Mouse (Mus musculus): ENCODE data around the gene Slc35a3. TPM values are rescaled to one million over a fixed set of nuclear protein-coding genes. Genes with fewer than 3 reads are reported as not detected.

Gene Slc35a3
- polyA plus RNA-seq, 1 experiment from 2014 or later: 15.9 TPM

GRCm38 (mm10) chr3:116705637-116706204 is 6.9 kb downstream of the Slc35a3 start:
- no peaks in the 10 kb centered on the region for H3K36me3 ChIP-seq (ENCODE audit: control insufficient read depth, insufficient read depth, low read length)
- no peaks in the 10 kb centered on the region for H3K27me3 ChIP-seq (ENCODE audit: control insufficient read depth, insufficient read depth, low read length)
- no peak overlapping the region for H3K4me2 ChIP-seq (replicated peaks; ENCODE audit: low read depth, low read length)
- H3K4me3 ChIP-seq (ENCODE audit: low read length): no peak overlapping the region
- H3K9me3 ChIP-seq (ENCODE audit: control insufficient read depth, low read length): no peaks in the 10 kb centered on the region
- no peak overlapping the region for H3K27ac ChIP-seq (ENCODE audit: low read depth, low read length)
- no peak overlapping the region for H3K9ac ChIP-seq (ENCODE audit: low read depth, low read length)
- no peak for ATAC-seq (ENCODE audit: low FRiP score, low TSS enrichment)
- 93% methylated on average over 1 of the region's 1 CpGs for WGBS
- 0 out of 2 replicates have a peak, but pooled peaks cover 2% of the 10 kb centered on the region for H3K4me1 ChIP-seq (ENCODE audit: control insufficient read depth, insufficient read depth, low read length)

DNA sequence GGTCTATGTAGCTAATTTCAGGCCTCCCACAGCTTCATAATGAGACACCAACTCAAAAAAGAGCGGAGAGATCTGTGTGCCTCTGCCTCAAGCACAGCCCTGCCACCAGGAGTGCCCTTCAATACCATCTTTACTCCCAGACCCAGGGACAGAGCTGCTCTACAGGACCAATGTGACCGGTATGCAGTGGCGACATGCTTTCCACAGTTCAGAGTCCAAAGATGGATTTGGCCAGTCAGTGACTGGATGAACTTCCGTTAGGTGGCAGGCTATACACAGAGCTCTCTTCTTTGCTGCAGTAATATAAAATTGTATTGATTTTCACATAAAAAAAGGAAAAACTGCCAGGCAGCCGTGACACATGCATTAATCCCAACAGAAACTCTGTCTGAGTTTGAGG is 8.8 kb downstream of the Slc35a3 start:
- H3K27me3 ChIP-seq (ENCODE audit: control insufficient read depth, insufficient read depth, low read length): no peaks in the 10 kb centered on the region
- no peaks in the 10 kb centered on the region for H3K9me3 ChIP-seq (ENCODE audit: control insufficient read depth, low read length)
- H3K4me2 ChIP-seq (replicated peaks; ENCODE audit: low read depth, low read length): no peak overlapping the region
- H3K4me1 ChIP-seq (ENCODE audit: control insufficient read depth, insufficient read depth, low read length): 0 out of 2 replicates have a peak, but pooled peaks cover 2% of the 10 kb centered on the region
- H3K9ac ChIP-seq (ENCODE audit: low read depth, low read length): no peak overlapping the region
- H3K27ac ChIP-seq (ENCODE audit: low read depth, low read length): no peak overlapping the region
- no peak overlapping the region for H3K4me3 ChIP-seq (ENCODE audit: low read length)
- H3K36me3 ChIP-seq (ENCODE audit: control insufficient read depth, insufficient read depth, low read length): no peaks in the 10 kb centered on the region
- no peak for ATAC-seq (ENCODE audit: low FRiP score, low TSS enrichment)
- 92% methylated on average over 5 of the region's 5 CpGs for WGBS

- no peak for ATAC-seq (ENCODE audit: low FRiP score, low TSS enrichment)
- Histone ChIP-seq H3K4me3 (ENCODE audit: low read length) (no peak overlapping the region), H3K4me2 (replicated peaks; ENCODE audit: low read depth, low read length) (no peak overlapping the region), H3K27ac (ENCODE audit: low read depth, low read length) (no peak overlapping the region), H3K4me1 (ENCODE audit: control insufficient read depth, insufficient read depth, low read length) (0 out of 2 replicates have a peak, but pooled peaks cover 2% of the 10 kb centered on the region), H3K9ac (ENCODE audit: low read depth, low read length) (no peak overlapping the region), H3K36me3 (ENCODE audit: control insufficient read depth, insufficient read depth, low read length) (no peaks in the 10 kb centered on the region), H3K9me3 (ENCODE audit: control insufficient read depth, low read length) (no peaks in the 10 kb centered on the region), H3K27me3 (ENCODE audit: control insufficient read depth, insufficient read depth, low read length) (no peaks in the 10 kb centered on the region)
- 93% methylated on average over 1 of the region's 1 CpGs for WGBS
Measured at GRCm38 (mm10) chr3:116702647-116703272, 9.9 kb downstream of the Slc35a3 start.

DNA sequence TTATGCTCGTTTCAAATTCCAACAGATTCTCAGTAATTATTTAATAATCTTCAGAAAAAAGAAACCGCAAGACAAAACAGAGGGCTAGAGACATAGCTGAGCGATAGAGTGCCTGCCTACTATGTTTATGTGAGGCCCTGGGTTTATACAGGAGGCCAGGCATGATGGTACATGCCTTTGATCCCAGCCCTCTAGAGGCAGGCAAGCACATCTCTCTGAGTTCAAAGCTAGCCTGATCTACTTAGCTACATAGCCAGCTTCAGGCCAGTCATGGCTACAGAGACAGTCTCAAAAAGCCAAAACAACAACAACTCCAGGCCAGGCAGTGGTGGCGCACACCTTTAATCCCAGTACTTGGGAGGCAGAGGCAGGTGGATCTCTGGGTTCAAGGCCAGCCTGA is 11.0 kb downstream of the Slc35a3 start:
- H3K4me3 ChIP-seq (ENCODE audit: low read length): no peak overlapping the region
- H3K27ac ChIP-seq (ENCODE audit: low read depth, low read length): no peak overlapping the region
- no peaks in the 10 kb centered on the region for H3K9me3 ChIP-seq (ENCODE audit: control insufficient read depth, low read length)
- no peaks in the 10 kb centered on the region for H3K27me3 ChIP-seq (ENCODE audit: control insufficient read depth, insufficient read depth, low read length)
- no peak for ATAC-seq (ENCODE audit: low FRiP score, low TSS enrichment)
- 0 out of 2 replicates have a peak, but pooled peaks cover 2% of the 10 kb centered on the region for H3K4me1 ChIP-seq (ENCODE audit: control insufficient read depth, insufficient read depth, low read length)
- 97% methylated on average over 4 of the region's 4 CpGs for WGBS
- H3K4me2 ChIP-seq (replicated peaks; ENCODE audit: low read depth, low read length): no peak overlapping the region
- H3K9ac ChIP-seq (ENCODE audit: low read depth, low read length): no peak overlapping the region
- no peaks in the 10 kb centered on the region for H3K36me3 ChIP-seq (ENCODE audit: control insufficient read depth, insufficient read depth, low read length)

DNA sequence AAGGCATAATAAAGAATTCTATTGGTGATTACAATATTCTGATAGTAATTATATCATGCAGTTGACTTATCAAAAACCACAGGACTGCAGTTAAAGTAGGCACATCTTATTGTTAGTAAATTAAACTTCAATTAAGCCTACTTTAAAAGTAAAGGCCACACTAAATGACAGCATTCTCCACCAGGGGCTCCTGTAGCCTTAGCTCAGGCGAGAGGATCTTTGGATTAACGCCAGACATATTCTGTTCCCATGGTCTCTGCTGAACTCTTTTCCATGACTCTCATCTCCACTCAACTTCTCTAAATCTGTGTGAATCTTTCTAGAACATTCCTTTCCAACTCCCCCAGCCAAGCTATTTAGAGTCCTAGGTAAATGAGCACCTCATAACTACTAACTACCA is 13.8 kb downstream of the Slc35a3 start:
- no peaks in the 10 kb centered on the region for H3K9me3 ChIP-seq (ENCODE audit: control insufficient read depth, low read length)
- ATAC-seq (ENCODE audit: low FRiP score, low TSS enrichment): no peak
- 85% methylated on average over 2 of the region's 2 CpGs for WGBS
- H3K27ac ChIP-seq (ENCODE audit: low read depth, low read length): no peak overlapping the region
- no peaks in the 10 kb centered on the region for H3K36me3 ChIP-seq (ENCODE audit: control insufficient read depth, insufficient read depth, low read length)
- H3K4me3 ChIP-seq (ENCODE audit: low read length): no peak overlapping the region
- no peak overlapping the region for H3K4me2 ChIP-seq (replicated peaks; ENCODE audit: low read depth, low read length)
- H3K9ac ChIP-seq (ENCODE audit: low read depth, low read length): no peak overlapping the region
- H3K4me1 ChIP-seq (ENCODE audit: control insufficient read depth, insufficient read depth, low read length): 0 out of 2 replicates have a peak, but pooled peaks cover 2% of the 10 kb centered on the region
- no peaks in the 10 kb centered on the region for H3K27me3 ChIP-seq (ENCODE audit: control insufficient read depth, insufficient read depth, low read length)

- no peak overlapping the region for H3K27ac ChIP-seq (ENCODE audit: low read depth, low read length)
- H3K9me3 ChIP-seq (ENCODE audit: control insufficient read depth, low read length): no peaks in the 10 kb centered on the region
- no peak overlapping the region for H3K4me3 ChIP-seq (ENCODE audit: low read length)
- 83% methylated on average over 2 of the region's 2 CpGs for WGBS
- no peak overlapping the region for H3K9ac ChIP-seq (ENCODE audit: low read depth, low read length)
- no peak overlapping the region for H3K4me2 ChIP-seq (replicated peaks; ENCODE audit: low read depth, low read length)
- H3K36me3 ChIP-seq (ENCODE audit: control insufficient read depth, insufficient read depth, low read length): no peaks in the 10 kb centered on the region
- H3K4me1 ChIP-seq (ENCODE audit: control insufficient read depth, insufficient read depth, low read length): no peaks in the 10 kb centered on the region
- ATAC-seq (ENCODE audit: low FRiP score, low TSS enrichment): no peak
- no peaks in the 10 kb centered on the region for H3K27me3 ChIP-seq (ENCODE audit: control insufficient read depth, insufficient read depth, low read length)
Measured at GRCm38 (mm10) chr3:116695666-116695985, 17.0 kb downstream of the Slc35a3 start.

- H3K4me3 ChIP-seq (ENCODE audit: low read length): no peak overlapping the region
- H3K36me3 ChIP-seq (ENCODE audit: control insufficient read depth, insufficient read depth, low read length): no peaks in the 10 kb centered on the region
- no peak overlapping the region for H3K27ac ChIP-seq (ENCODE audit: low read depth, low read length)
- H3K9ac ChIP-seq (ENCODE audit: low read depth, low read length): no peak overlapping the region
- 89% methylated on average over 8 of the region's 8 CpGs for WGBS
- no peaks in the 10 kb centered on the region for H3K9me3 ChIP-seq (ENCODE audit: control insufficient read depth, low read length)
- no peaks in the 10 kb centered on the region for H3K4me1 ChIP-seq (ENCODE audit: control insufficient read depth, insufficient read depth, low read length)
- H3K4me2 ChIP-seq (replicated peaks; ENCODE audit: low read depth, low read length): no peak overlapping the region
- no peaks in the 10 kb centered on the region for H3K27me3 ChIP-seq (ENCODE audit: control insufficient read depth, insufficient read depth, low read length)
- ATAC-seq (ENCODE audit: low FRiP score, low TSS enrichment): no peak
Measured at GRCm38 (mm10) chr3:116694955-116695665, 17.5 kb downstream of the Slc35a3 start.

GRCm38 (mm10) chr3:116694312-116694711 is 18.3 kb downstream of the Slc35a3 start:
- no peak overlapping the region for H3K27ac ChIP-seq (ENCODE audit: low read depth, low read length)
- H3K36me3 ChIP-seq (ENCODE audit: control insufficient read depth, insufficient read depth, low read length): no peaks in the 10 kb centered on the region
- no peak overlapping the region for H3K4me3 ChIP-seq (ENCODE audit: low read length)
- no peak for ATAC-seq (ENCODE audit: low FRiP score, low TSS enrichment)
- H3K27me3 ChIP-seq (ENCODE audit: control insufficient read depth, insufficient read depth, low read length): no peaks in the 10 kb centered on the region
- H3K4me1 ChIP-seq (ENCODE audit: control insufficient read depth, insufficient read depth, low read length): no peaks in the 10 kb centered on the region
- H3K9me3 ChIP-seq (ENCODE audit: control insufficient read depth, low read length): no peaks in the 10 kb centered on the region
- WGBS: 91% methylated on average over 3 of the region's 3 CpGs
- no peak overlapping the region for H3K4me2 ChIP-seq (replicated peaks; ENCODE audit: low read depth, low read length)
- no peak overlapping the region for H3K9ac ChIP-seq (ENCODE audit: low read depth, low read length)

DNA sequence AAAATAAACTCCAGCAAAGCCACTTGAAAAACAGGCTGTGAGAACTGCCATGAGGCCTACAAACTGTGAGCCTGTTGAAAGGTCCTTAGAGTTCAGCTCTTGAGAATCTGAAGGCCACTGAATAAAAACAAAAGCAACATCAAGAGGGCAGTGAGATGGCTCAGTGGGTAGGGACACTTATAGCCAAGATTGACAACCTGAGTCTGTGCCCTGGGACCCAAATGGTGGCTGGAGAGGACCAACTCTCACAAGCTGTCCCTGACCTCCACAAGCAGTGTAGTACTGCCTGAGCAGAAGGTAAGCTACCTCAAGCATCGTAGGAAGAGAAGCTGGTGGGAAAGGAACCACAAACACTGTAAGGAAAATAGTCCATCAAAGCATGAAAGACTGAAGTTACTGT is 31.5 kb downstream of the Slc35a3 start, which contains the start of gene Gm43191:
Gene Gm43191, minus strand, starts transcription at position 101 of the 400 bp plus-strand sequence.
- 100% methylated on average over 1 of the region's 1 CpGs for WGBS
- Histone ChIP-seq H3K4me3 (ENCODE audit: low read length) (no peak within 1 kb of the TSS), H3K4me1 (ENCODE audit: control insufficient read depth, insufficient read depth, low read length) (no peaks in the 10 kb centered on the region), H3K9ac (ENCODE audit: low read depth, low read length) (no peak within 1 kb of the TSS), H3K36me3 (ENCODE audit: control insufficient read depth, insufficient read depth, low read length) (no peaks in the 10 kb centered on the region; the same call in 1 of the 2 replicates), H3K9me3 (ENCODE audit: control insufficient read depth, low read length) (no peaks in the 10 kb centered on the region), H3K27me3 (ENCODE audit: control insufficient read depth, insufficient read depth, low read length) (no peaks in the 10 kb centered on the region), H3K27ac (ENCODE audit: low read depth, low read length) (no peak within 1 kb of the TSS), H3K4me2 (replicated peaks; ENCODE audit: low read depth, low read length) (no peak within 1 kb of the TSS)
- no peak for ATAC-seq (ENCODE audit: low FRiP score, low TSS enrichment)

All from kidney, embryonic 14.5 days (tissue).